Mouse (Mus musculus) thymus, postnatal 10 days (tissue): Measurements from ENCODE around the gene Ino80b.

Experiments
- DNase-seq, 2 experiments: peaks; one replicate each; pipeline ENCODE4 v3.0.0; 2021; ENCODE audit warnings: low spot score in 2 of 2

The Ino80b gene

DNA sequence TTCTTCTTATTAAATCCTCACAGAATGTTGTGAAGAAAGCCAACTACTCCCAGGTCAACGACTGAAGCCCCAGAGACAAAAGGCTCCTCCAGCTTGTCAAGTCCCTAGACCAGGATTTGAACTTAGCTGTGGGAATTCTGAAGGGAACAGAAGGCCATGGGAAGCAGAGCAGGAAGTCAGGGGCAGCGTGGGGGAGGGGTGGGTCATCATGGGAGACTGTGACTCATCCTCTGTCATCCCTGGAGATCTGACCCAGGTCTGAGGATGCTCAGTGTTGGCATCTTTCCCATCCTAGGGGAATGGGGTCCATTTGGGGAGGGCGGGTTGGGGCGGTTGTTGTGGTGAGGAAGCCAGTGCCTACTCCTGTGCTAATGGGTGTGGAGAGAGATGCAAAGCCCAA, 16.4 kb upstream of the Ino80b start:
- no peak for DNase-seq

DNA sequence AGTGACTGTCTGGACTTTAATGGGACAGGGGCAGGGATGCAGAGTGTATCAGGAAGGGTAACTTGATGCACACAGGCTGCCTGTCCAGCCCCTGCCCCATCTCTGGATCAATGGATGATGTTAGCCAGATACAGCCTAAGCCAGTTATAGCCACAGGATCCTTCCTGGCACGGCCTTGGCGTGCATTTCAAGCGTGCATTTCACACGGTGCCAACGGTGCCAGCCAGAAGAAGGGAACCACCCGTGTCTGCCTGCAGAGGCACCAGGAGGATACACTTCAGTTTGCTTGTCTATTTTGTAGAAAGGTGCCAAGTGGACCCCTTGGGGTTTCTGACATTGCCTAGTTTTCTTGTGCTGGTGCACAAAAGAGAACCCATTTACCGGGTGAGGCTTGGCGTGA, 14.8 kb upstream of the Ino80b start:
- DNase-seq, result no peak

- DNase-seq, result no peak
Measured at GRCm38 (mm10) chr6:83138056-83138455, 12.8 kb upstream of the Ino80b start.

- DNase-seq, result no peak
Measured at GRCm38 (mm10) chr6:83137576-83137950, 12.3 kb upstream of the Ino80b start.

DNA sequence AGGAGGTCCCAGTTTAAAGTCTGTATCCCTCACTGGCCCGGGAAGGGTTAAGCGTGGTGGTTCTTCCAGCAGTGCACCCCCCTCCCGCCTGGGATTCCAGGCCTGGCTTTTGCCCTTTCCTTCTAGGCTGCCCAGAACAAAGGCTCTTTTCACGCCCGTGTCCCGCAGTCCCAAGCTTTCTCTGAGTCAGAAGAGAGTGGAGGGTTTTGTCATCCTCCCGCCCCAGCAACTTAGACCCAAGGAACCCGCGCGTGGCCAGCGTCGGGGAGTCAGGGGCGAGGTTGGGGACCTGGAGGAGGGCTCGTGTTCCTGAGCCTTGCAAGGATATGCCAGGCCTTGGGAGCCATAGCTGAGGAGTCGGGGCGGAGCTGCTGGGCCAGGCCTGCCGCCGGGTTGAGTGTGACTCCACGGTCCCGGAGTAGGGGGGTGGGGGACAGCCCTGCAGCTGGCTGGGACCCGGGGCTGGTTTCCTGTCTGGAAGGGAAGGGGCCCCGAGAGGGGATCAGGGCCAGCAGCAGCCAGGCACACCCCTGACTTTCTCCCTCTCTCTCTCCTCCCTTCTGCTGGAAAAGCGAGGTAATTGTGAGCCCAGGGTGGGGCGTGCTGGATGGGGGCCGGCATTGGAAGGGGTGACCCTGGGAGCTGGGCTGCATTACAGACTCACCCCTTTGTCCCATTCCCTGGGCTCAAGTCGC, 11.8 kb upstream of the Ino80b start:
- peak; percentile 71 to 80 for DNase-seq

- no peak for DNase-seq
Measured at GRCm38 (mm10) chr6:83136291-83136880, 11.2 kb upstream of the Ino80b start.

DNA sequence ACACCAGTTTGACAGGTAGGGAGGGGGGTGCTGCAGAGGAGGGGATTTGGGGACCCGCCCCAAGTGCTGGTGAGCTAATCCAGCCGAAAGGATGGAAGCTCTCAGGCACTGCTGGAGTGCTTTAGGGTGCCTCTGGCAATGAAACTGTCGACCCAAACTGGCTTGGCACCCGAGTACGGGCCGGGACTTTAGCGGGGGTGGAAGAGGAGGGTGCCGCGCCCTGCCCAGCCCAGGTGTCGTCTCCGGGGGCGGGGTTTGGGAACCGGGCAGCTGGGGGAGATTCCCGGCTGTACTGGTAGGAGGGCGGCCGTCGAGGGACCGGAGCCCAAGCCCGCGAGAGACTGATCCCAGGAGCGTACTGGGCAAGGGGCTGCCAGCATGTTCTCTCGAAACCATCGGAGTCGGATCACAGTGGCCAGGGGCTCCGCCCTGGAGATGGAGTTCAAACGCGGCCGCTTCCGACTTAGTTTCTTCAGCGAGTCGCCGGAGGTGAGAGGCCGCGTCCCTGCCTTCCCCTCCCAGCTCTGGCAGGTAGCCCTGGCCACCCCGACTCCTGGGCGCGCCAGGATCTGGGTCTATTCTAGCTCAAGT, 10.4 kb upstream of the Ino80b start:
- DNase-seq, result no peak

DNA sequence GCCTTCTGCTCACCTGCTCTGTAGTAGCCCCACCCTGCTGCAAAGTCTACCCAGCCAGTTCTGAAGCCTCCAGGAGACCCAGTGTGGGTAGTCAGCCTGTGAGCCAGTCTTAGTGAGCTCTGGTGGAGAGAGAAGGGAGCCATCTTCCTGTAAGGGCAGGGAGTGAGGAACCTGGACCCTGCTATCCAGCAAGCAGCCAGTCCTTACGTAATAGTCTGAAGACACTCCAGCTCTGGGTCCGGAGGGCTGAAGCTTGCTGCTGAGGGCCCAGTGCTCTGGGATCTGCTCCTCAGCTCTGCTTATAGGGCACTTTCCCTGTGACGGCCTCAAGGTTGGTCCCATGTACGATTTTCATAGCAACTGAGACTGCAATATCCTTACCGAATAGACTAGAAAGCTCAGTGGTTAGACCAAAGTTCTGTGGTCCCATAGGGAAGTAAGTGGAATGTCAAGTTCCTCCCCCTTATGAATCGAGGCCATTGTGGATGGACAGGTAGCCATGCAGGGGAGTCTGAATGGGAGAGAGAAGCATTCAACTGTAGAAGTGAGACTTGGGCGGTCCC, 9.8 kb upstream of the Ino80b start, which contains the start of gene Rtkn:
TSS of gene Rtkn (plus strand) at position 513 of the 563 bp plus-strand sequence.
- no peak for DNase-seq

- no peak for DNase-seq
Measured at GRCm38 (mm10) chr6:83134226-83134625, 9.0 kb upstream of the Ino80b start.

- DNase-seq, result no peak
Measured at GRCm38 (mm10) chr6:83132176-83132919, 7.1 kb upstream of the Ino80b start.

DNA sequence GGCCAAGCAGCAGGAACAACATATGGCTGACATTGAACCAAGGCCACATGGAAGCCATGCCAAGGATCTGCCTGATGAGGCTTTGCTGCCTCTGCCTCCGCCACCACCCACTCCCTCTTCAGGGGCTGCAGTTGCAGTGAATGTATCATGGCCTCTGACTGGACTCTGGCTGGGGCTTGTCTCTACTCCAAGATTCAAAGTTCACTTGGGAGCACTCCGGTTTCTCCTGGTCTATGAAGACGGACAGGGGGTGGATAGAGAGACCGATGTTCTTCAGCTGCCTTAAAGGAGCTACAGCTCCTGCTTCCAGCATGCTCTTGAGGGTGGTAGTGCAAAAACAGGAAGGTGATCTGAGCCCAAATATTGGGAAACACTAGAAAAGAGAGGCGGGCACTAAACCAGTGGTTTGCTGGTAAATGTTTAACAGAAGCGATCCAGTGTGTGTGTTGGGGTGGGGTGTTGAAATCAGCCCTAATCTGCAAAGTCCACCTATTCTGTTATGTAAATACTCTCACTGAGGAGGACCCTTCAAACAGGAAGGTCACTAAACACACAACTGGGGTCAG, 6.3 kb upstream of the Ino80b start:
- no peak for DNase-seq

- DNase-seq, result no peak
Measured at GRCm38 (mm10) chr6:83127419-83127818, 2.2 kb upstream of the Ino80b start.

GRCm38 (mm10) chr6:83124851-83125312, 349 bp downstream of the Ino80b start:
- peak; percentile 84 to 91 for DNase-seq

DNA sequence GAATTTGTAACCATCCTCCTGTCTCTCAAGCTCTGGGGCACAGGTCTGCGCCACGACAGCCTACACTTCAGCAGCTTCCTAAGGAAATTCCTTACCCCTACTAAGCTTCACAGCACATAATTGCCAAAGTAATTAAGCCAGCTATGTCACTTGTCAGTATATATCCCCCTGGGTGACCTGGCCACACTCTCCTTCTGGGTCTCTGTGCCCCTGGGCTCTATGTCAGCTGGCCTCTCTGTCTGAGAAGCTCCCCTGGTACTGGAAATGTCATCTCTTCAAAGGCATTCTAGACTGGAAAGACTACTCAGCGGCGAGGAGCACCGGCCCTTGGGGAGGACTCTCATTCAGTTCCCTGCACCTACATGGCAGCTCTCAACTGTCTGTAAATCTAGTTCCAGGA, 2.3 kb downstream of the Ino80b start:
- no peak for DNase-seq

- DNase-seq, result peak in 1 of 2 experiments; percentile 37
Measured at GRCm38 (mm10) chr6:83121863-83122710, 3.1 kb downstream of the Ino80b start.

- DNase-seq, result peak; percentile 88 to 94
Measured at GRCm38 (mm10) chr6:83120930-83121862, 4.0 kb downstream of the Ino80b start, which contains the start of gene Wbp1. Gene Wbp1 (minus strand): TSS chr6:83121559.

DNA sequence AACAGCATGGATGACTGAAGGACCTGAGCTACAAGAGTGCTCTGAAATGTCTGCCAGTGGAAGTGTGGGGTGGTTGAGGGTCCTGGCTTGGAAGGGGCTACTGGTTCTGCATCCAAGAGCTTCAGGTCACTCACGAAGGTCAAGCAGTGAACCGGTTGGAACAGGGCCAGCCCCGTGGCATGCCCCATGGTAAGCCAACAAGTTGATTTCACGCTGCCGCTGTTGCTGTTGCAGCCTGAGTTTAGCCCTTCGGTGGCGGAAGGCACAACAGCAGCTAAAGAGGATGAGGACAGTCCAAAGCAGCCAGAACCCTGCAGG, 5.5 kb downstream of the Ino80b start:
- no peak for DNase-seq

DNA sequence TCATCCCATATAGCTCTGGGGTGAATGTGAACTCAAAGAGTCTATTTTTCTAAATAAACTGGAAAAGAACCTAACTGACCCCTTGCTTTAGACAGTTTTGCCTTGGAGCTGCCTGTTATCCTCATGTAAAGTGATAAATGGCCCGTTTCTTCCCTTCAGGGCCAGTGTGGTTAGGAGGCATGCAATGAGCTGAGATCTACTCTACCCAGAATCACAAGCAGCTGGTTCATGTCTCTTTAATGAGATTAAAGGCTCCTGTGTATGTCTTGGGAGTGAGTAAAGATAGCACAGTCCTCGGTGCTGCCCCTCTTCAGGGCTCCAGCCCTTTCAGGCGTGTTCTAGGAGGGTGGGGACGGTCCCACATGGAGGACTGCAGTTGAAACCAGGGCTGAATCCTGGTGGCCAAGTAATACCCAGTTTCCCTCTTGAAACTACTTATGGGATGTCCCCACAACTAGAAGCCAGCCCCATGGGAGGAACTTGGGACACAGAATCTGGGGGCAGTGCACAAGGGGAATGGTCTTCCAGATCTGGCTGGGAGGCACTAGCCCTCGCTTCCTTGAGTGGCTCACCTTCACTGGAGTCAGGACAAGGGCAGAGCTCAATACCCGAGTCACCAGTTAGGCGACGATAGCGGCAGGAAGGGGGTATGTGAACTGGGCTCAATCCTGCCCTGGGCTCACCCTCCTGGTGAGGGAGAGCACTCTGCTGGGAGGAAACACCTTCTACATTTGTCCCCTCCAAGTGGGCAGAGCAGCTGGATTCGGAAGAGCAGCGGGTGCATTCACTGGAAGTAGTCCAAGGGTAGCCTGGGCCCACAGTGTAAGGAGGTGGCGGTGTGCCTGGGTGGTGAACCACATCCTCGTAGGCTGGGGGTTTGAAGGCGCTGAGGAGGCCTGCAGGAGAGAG, 6.2 kb downstream of the Ino80b start:
- DNase-seq, result no peak

DNA sequence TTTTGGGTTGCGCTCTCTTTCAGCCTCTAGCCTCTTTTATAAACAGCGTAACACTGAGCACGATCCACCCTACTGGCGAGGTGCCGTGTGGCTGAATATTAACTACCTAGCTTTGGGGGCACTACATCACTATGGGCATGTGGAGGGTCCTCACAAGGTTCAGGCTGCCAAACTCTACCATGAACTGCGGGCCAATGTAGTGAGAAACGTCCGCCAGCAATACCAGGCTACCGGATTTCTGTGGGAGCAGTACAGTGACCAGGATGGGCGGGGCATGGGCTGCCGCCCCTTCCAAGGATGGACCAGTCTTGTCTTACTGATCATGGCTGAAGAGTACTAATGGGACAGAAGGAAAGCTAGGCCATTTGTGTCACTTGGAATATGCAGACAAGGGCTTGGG, 6.9 kb downstream of the Ino80b start:
- DNase-seq, result no peak
